Mouse (Mus musculus): ENCODE data around the gene Sec14l1. TPM values are rescaled to one million over a fixed set of nuclear protein-coding genes. Genes with fewer than 3 reads are reported as not detected.
A peak's percentile ranks its signal among the peaks of the same experiment; 100 is the strongest.

Gene Sec14l1
- polyA plus RNA-seq, 1 experiment from 2014 or later: 73.9 TPM

GRCm38 (mm10) chr11:117135457-117136290 lies 20.7 kb downstream of the Sec14l1 start:
- no peak overlapping the region for H3K4me3 ChIP-seq
- peak overlapping the region; percentile 15; the same call in 1 of the 2 replicates for H3K4me2 ChIP-seq
- H3K36me3 ChIP-seq: peaks cover 4% of the 10 kb centered on the region; the same call in 1 of the 2 replicates
- WGBS: 43% methylated on average over 17 of the region's 17 CpGs
- peak overlapping the region; percentile 85 for H3K27ac ChIP-seq
- no peaks in the 10 kb centered on the region for H3K27me3 ChIP-seq
- H3K9me3 ChIP-seq: no peaks in the 10 kb centered on the region
- H3K9ac ChIP-seq: no peak overlapping the region
- 0 out of 2 replicates have a peak, but pooled peaks have one; percentile 28 for ATAC-seq (ENCODE audit: borderline replicate concordance, extremely low read depth, low FRiP score, low TSS enrichment)
- peaks cover 45% of the 10 kb centered on the region for H3K4me1 ChIP-seq

DNA sequence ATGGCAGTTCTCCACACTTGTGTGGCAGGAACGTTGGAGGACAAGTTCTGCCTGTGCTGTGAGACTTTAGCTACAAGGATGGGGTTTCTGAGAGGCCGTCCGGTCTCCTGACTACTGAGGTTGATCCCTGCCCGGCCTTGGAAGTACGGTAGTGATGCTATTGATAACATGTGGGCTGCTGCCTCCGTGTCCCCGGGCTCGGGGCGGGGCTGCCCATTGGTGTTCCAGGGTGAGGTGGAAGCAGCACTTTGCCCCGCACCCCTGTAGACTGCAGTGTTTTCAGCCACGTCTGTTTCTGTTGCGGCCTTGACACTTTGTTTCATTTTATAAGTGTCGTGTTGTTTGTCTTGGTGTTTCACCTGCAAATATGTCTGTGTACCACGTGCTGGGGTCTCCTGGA lies 21.9 kb downstream of the Sec14l1 start:
- Histone ChIP-seq H3K4me3 (no peak overlapping the region), H3K9me3 (no peaks in the 10 kb centered on the region), H3K27ac (peak overlapping the region; percentile 85), H3K36me3 (peaks cover 14% of the 10 kb centered on the region), H3K9ac (no peak overlapping the region), H3K27me3 (no peaks in the 10 kb centered on the region), H3K4me2 (no peak overlapping the region), H3K4me1 (peaks cover 36% of the 10 kb centered on the region)
- 75% methylated on average over 14 of the region's 14 CpGs for WGBS
- no peak for ATAC-seq (ENCODE audit: borderline replicate concordance, extremely low read depth, low FRiP score, low TSS enrichment)

- H3K36me3 ChIP-seq: peaks cover 23% of the 10 kb centered on the region
- H3K4me1 ChIP-seq: peaks cover 44% of the 10 kb centered on the region
- H3K27ac ChIP-seq: no peak overlapping the region
- H3K9ac ChIP-seq: no peak overlapping the region
- ATAC-seq (ENCODE audit: borderline replicate concordance, extremely low read depth, low FRiP score, low TSS enrichment): no peak
- no peaks in the 10 kb centered on the region for H3K27me3 ChIP-seq
- H3K9me3 ChIP-seq: no peaks in the 10 kb centered on the region
- H3K4me2 ChIP-seq: no peak overlapping the region
- no peak overlapping the region for H3K4me3 ChIP-seq
- 85% methylated on average over 9 of the region's 9 CpGs for WGBS
Measured at GRCm38 (mm10) chr11:117138213-117138761, 23.3 kb downstream of the Sec14l1 start.

GRCm38 (mm10) chr11:117138795-117139463 lies 24.0 kb downstream of the Sec14l1 start:
- 65% methylated on average over 12 of the region's 12 CpGs for WGBS
- no peaks in the 10 kb centered on the region for H3K9me3 ChIP-seq
- H3K4me1 ChIP-seq: peaks cover 44% of the 10 kb centered on the region
- peaks cover 29% of the 10 kb centered on the region for H3K36me3 ChIP-seq
- H3K4me2 ChIP-seq: no peak overlapping the region
- H3K27me3 ChIP-seq: no peaks in the 10 kb centered on the region
- H3K9ac ChIP-seq: no peak overlapping the region
- no peak overlapping the region for H3K4me3 ChIP-seq
- H3K27ac ChIP-seq: no peak overlapping the region
- no peak for ATAC-seq (ENCODE audit: borderline replicate concordance, extremely low read depth, low FRiP score, low TSS enrichment)

DNA sequence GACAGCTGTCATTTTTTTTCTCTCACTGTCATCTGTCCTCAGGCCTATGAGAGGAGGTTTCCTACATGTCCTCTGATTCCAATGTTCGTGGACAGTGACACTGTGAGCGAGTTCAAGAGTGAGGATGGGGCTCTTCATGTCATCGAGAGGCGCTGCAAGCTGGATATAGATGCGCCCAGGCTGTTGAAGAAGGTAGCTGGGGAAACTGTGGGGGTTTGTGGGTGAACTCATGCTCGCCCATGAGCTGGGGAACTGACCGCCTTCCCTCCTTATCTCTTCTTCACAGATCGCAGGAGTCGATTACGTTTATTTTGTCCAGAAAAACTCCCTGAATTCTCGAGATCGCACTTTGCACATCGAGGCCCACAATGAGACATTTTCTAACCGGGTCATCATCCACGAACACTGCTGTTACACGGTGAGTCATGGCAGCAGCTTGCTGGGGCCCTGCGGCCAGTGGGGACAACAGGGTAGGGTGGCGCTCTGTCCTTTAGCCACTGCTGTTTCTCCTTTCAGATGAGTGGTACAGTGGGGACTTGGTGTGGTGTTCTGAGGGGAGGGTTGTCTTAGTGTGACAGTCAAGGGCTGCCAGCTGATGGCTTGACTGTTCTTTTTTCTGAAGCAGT lies 26.5 kb downstream of the Sec14l1 start:
- no peaks in the 10 kb centered on the region for H3K9me3 ChIP-seq
- ATAC-seq (ENCODE audit: borderline replicate concordance, extremely low read depth, low FRiP score, low TSS enrichment): no peak
- no peak overlapping the region for H3K9ac ChIP-seq
- peaks cover 25% of the 10 kb centered on the region for H3K4me1 ChIP-seq
- 75% methylated on average over 18 of the region's 18 CpGs for WGBS
- H3K27ac ChIP-seq: no peak overlapping the region
- H3K4me3 ChIP-seq: no peak overlapping the region
- H3K36me3 ChIP-seq: peaks cover 55% of the 10 kb centered on the region
- H3K27me3 ChIP-seq: no peaks in the 10 kb centered on the region
- no peak overlapping the region for H3K4me2 ChIP-seq

GRCm38 (mm10) chr11:117142507-117142906 lies 27.5 kb downstream of the Sec14l1 start:
- ATAC-seq (ENCODE audit: borderline replicate concordance, extremely low read depth, low FRiP score, low TSS enrichment): 0 out of 2 replicates have a peak, but pooled peaks have one; percentile 10
- Histone ChIP-seq H3K4me2 (no peak overlapping the region), H3K9ac (no peak overlapping the region), H3K27me3 (no peaks in the 10 kb centered on the region), H3K9me3 (no peaks in the 10 kb centered on the region), H3K4me3 (no peak overlapping the region), H3K27ac (no peak overlapping the region), H3K4me1 (peaks cover 18% of the 10 kb centered on the region), H3K36me3 (peaks cover 65% of the 10 kb centered on the region)
- 42% methylated on average over 4 of the region's 4 CpGs for WGBS

- 85% methylated on average over 14 of the region's 14 CpGs for WGBS
- ATAC-seq (ENCODE audit: borderline replicate concordance, extremely low read depth, low FRiP score, low TSS enrichment): no peak
- H3K27me3 ChIP-seq: no peaks in the 10 kb centered on the region
- peaks cover 9% of the 10 kb centered on the region for H3K4me1 ChIP-seq
- H3K4me2 ChIP-seq: no peak overlapping the region
- no peak overlapping the region for H3K27ac ChIP-seq
- H3K4me3 ChIP-seq: no peak overlapping the region
- H3K9ac ChIP-seq: no peak overlapping the region
- peaks cover 96% of the 10 kb centered on the region for H3K36me3 ChIP-seq
- no peaks in the 10 kb centered on the region for H3K9me3 ChIP-seq
Measured at GRCm38 (mm10) chr11:117145451-117146117, 30.6 kb downstream of the Sec14l1 start.

GRCm38 (mm10) chr11:117146118-117146506 lies 31.1 kb downstream of the Sec14l1 start:
- H3K27ac ChIP-seq: no peak overlapping the region
- WGBS: 90% methylated on average over 6 of the region's 6 CpGs
- ATAC-seq (ENCODE audit: borderline replicate concordance, extremely low read depth, low FRiP score, low TSS enrichment): no peak

GRCm38 (mm10) chr11:117146776-117147536 lies 32.0 kb downstream of the Sec14l1 start:
- H3K9me3 ChIP-seq: no peaks in the 10 kb centered on the region
- no peaks in the 10 kb centered on the region for H3K27me3 ChIP-seq
- peaks cover 97% of the 10 kb centered on the region for H3K36me3 ChIP-seq
- no peak overlapping the region for H3K4me3 ChIP-seq
- peak; percentile 31; the same call in 1 of the 2 replicates for ATAC-seq (ENCODE audit: borderline replicate concordance, extremely low read depth, low FRiP score, low TSS enrichment)
- H3K4me2 ChIP-seq: no peak overlapping the region
- H3K27ac ChIP-seq: no peak overlapping the region
- H3K4me1 ChIP-seq: peaks cover 8% of the 10 kb centered on the region
- WGBS: 62% methylated on average over 24 of the region's 24 CpGs
- no peak overlapping the region for H3K9ac ChIP-seq

More at GRCm38 (mm10) chr11:117146118-117146506, 31.1 kb downstream of the Sec14l1 start:
- peaks cover 98% of the 10 kb centered on the region for H3K36me3 ChIP-seq
- H3K27me3 ChIP-seq: no peaks in the 10 kb centered on the region
- H3K9ac ChIP-seq: no peak overlapping the region
- no peak overlapping the region for H3K4me3 ChIP-seq
- H3K9me3 ChIP-seq: no peaks in the 10 kb centered on the region
- peaks cover 9% of the 10 kb centered on the region for H3K4me1 ChIP-seq
- no peak overlapping the region for H3K4me2 ChIP-seq

GRCm38 (mm10) chr11:117148893-117149685 lies 34.1 kb downstream of the Sec14l1 start:
- Histone ChIP-seq H3K4me1 (no peaks in the 10 kb centered on the region), H3K36me3 (peaks cover 88% of the 10 kb centered on the region), H3K27me3 (no peaks in the 10 kb centered on the region), H3K9me3 (no peaks in the 10 kb centered on the region), H3K27ac (no peak overlapping the region), H3K4me2 (no peak overlapping the region), H3K9ac (no peak overlapping the region), H3K4me3 (no peak overlapping the region)
- no peak for ATAC-seq (ENCODE audit: borderline replicate concordance, extremely low read depth, low FRiP score, low TSS enrichment)
- WGBS: 76% methylated on average over 18 of the region's 18 CpGs

Data from lung, embryonic 15.5 days (tissue).